Mouse (Mus musculus): Measurements from ENCODE around the gene 9930022D16Rik. TPM values are rescaled to one million over a fixed set of nuclear protein-coding genes. Genes with fewer than 3 reads are reported as not detected.
A peak's percentile ranks its signal among the peaks of the same experiment; 100 is the strongest.

The 9930022D16Rik gene
- polyA plus RNA-seq, 1 experiment, result not detected

DNA sequence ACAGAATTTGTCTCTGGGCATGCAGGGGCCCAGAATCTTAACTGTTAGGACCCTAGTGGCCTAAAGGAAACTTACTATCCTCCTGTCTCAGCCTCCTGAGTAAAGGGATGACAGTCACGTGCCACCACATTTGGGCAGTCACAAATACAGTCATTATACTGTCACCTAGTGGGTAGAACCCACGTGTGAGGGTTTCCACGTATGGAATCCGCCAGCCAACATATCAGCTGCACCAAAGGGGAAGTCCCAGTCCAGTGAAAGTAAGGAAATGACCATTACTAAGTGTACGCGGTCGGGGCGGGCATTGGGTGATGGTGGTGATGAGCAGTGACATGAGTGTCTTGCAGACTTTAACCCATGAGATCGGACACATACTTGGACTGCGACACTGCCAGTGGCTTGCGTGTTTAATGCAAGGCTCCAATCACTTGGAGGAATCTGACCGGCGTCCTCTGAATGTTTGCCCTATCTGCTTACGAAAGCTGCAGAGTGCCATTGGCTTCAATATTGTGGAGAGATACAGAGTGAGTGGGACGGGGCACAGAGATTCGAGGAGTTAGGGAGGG, 20.6 kb downstream of the 9930022D16Rik start:
- DNase-seq (ENCODE audit: low read depth in 1 of 2, low spot score in 2 of 2), result no peak
- Histone ChIP-seq H3K4me1 (ENCODE audit: control insufficient read depth, insufficient read depth, insufficient read length) (peaks cover 19% of the 10 kb centered on the region), H3K36me3 (ENCODE audit: control insufficient read depth, insufficient read depth, low read length) (peaks cover 5% of the 10 kb centered on the region), H3K27me3 (ENCODE audit: control insufficient read depth, insufficient read depth, low read length) (no peaks in the 10 kb centered on the region), H3K27ac (ENCODE audit: insufficient read depth, low read length) (no peak overlapping the region), H3K4me3 (ENCODE audit: extremely low read depth, insufficient read depth, insufficient read length) (no peak overlapping the region)
- WGBS, result 73% methylated on average over 16 of the region's 16 CpGs
- TF ChIP-seq CTCF (IDR thresholded peaks at IDR 0.05; ENCODE audit: extremely low read depth, insufficient read depth, insufficient read length, insufficient replicate concordance), result no peak
- TF ChIP-seq POLR2A (IDR thresholded peaks at IDR 0.05; ENCODE audit: low read depth, low read length), result no peak

DNA sequence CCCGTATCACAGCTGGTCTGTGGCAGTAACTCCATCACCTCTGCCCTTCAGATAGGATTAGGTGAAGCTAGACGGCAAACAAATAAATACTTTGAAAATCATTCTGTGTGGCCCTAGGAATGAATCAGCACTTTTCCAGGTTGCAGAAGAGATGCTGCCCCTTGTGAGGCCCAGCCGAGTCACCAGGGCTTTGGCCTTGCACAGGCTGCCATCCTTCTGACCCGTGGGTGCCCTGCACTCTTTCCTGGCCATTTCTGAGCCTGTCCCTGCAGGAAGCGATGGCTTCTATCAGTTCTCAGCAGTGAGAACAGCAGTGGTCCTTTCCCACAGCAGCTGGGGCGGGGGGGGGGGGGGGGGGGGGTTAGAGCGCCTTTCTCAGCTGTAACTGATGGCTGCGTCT, 23.2 kb downstream of the 9930022D16Rik start:
- H3K4me1 ChIP-seq (ENCODE audit: control insufficient read depth, insufficient read depth, insufficient read length), result peaks cover 20% of the 10 kb centered on the region
- WGBS, result 78% methylated on average over 8 of the region's 8 CpGs
- H3K36me3 ChIP-seq (ENCODE audit: control insufficient read depth, insufficient read depth, low read length), result no peaks in the 10 kb centered on the region
- H3K4me3 ChIP-seq (ENCODE audit: extremely low read depth, insufficient read depth, insufficient read length), result no peak overlapping the region
- no peak for DNase-seq (ENCODE audit: low read depth in 1 of 2, low spot score in 2 of 2)
- no peak overlapping the region for H3K27ac ChIP-seq (ENCODE audit: insufficient read depth, low read length)
- TF ChIP-seq CTCF (IDR thresholded peaks at IDR 0.05; ENCODE audit: extremely low read depth, insufficient read depth, insufficient read length, insufficient replicate concordance) (no peak), POLR2A (IDR thresholded peaks at IDR 0.05; ENCODE audit: low read depth, low read length) (no peak)
- no peaks in the 10 kb centered on the region for H3K27me3 ChIP-seq (ENCODE audit: control insufficient read depth, insufficient read depth, low read length)

DNA sequence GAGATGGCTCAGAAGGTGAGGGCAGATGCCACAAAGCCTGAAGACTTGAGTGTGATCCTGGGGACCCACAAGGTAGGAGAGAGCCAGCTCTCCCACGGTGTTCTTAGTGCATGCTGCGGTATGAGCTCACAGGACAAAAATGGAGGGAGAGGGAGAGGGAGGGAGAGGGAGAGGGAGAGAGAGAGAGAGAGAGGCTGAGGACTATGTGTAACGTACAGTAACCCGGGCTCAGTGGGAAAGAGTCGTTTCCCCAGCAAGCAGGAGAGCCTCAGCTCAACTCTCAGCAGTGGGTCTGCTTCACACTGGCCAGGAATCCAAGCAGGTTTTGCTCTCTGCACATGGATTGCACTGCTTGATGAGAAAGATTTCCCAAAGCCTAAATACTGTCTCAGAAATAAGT, 25.5 kb downstream of the 9930022D16Rik start:
- 62% methylated on average over 5 of the region's 5 CpGs for WGBS
- H3K4me1 ChIP-seq (ENCODE audit: control insufficient read depth, insufficient read depth, insufficient read length), result peaks cover 11% of the 10 kb centered on the region; the same call in 1 of the 2 replicates
- H3K27me3 ChIP-seq (ENCODE audit: control insufficient read depth, insufficient read depth, low read length), result no peaks in the 10 kb centered on the region
- H3K36me3 ChIP-seq (ENCODE audit: control insufficient read depth, insufficient read depth, low read length), result no peaks in the 10 kb centered on the region
- TF ChIP-seq CTCF (IDR thresholded peaks at IDR 0.05; ENCODE audit: extremely low read depth, insufficient read depth, insufficient read length, insufficient replicate concordance) (no peak), POLR2A (IDR thresholded peaks at IDR 0.05; ENCODE audit: low read depth, low read length) (no peak)
- no peak overlapping the region for H3K27ac ChIP-seq (ENCODE audit: insufficient read depth, low read length)
- no peak overlapping the region; the same call in 1 of the 2 replicates for H3K4me3 ChIP-seq (ENCODE audit: extremely low read depth, insufficient read depth, insufficient read length)
- DNase-seq (ENCODE audit: low read depth in 1 of 2, low spot score in 2 of 2), result no peak

DNA sequence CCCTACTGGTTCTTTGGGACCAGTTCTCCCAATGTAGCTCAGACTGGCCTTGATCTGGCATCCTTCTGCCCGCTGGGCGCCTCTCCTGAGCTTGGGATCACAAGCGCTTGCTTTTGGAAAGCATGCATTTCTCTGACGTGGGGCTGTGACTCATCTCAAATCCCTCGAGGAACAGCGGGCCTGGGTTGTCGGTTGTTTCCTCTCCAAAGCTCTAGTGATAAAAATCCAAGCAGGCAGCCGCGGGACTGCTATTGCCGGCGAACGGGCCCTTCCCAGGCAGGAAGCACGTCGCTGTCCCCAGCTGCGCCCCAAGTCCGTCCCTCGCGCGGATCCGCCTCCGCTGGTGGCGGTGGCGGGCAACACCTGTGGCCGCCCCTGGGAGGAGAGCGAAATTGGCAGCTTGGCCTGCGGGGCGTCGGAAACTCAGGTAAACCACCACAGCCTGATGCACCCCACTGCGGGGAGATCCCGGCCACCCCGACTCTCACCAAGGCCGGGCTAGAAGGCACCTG, 26.2 kb downstream of the 9930022D16Rik start:
- H3K4me3 ChIP-seq (ENCODE audit: extremely low read depth, insufficient read depth, insufficient read length), result peak overlapping the region; percentile 60
- peaks cover 8% of the 10 kb centered on the region; the same call in 1 of the 2 replicates for H3K4me1 ChIP-seq (ENCODE audit: control insufficient read depth, insufficient read depth, insufficient read length)
- TF ChIP-seq CTCF (IDR thresholded peaks at IDR 0.05; ENCODE audit: extremely low read depth, insufficient read depth, insufficient read length, insufficient replicate concordance) (no peak), POLR2A (IDR thresholded peaks at IDR 0.05; ENCODE audit: low read depth, low read length) (peak; percentile 25; the same call in 1 of the 2 replicates)
- H3K27ac ChIP-seq (ENCODE audit: insufficient read depth, low read length), result peak overlapping the region; percentile 62
- peak in 1 of 2 experiments; percentile 79 for DNase-seq (ENCODE audit: low read depth in 1 of 2, low spot score in 2 of 2)
- no peaks in the 10 kb centered on the region for H3K27me3 ChIP-seq (ENCODE audit: control insufficient read depth, insufficient read depth, low read length)
- no peaks in the 10 kb centered on the region for H3K36me3 ChIP-seq (ENCODE audit: control insufficient read depth, insufficient read depth, low read length)
- WGBS, result 3% methylated on average over 32 of the region's 32 CpGs

DNA sequence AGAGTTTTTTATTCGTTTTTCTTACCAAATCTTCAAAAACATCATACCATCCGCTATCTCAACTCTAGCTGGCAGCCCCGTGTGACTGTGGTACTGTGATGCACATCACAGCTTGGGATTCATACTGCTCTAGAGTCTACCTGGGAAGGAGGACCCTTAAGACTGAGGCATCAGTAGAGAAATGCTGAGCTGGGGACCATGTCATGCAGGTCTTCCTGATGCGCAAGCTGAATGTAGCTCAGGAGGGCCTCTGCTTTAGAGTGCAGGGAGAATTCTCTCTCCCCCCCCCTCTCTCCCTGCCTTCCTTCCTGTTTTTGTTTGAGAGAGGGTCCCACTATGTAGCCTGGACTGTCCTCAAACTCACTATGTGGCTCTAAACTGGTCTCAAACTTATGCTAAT, 26.9 kb downstream of the 9930022D16Rik start:
- no peak for DNase-seq (ENCODE audit: low read depth in 1 of 2, low spot score in 2 of 2)
- no peak overlapping the region for H3K4me3 ChIP-seq (ENCODE audit: extremely low read depth, insufficient read depth, insufficient read length)
- WGBS, result 63% methylated on average over 4 of the region's 4 CpGs
- H3K27me3 ChIP-seq (ENCODE audit: control insufficient read depth, insufficient read depth, low read length), result no peaks in the 10 kb centered on the region
- peaks cover 8% of the 10 kb centered on the region; the same call in 1 of the 2 replicates for H3K4me1 ChIP-seq (ENCODE audit: control insufficient read depth, insufficient read depth, insufficient read length)
- H3K36me3 ChIP-seq (ENCODE audit: control insufficient read depth, insufficient read depth, low read length), result no peaks in the 10 kb centered on the region
- H3K27ac ChIP-seq (ENCODE audit: insufficient read depth, low read length), result peak overlapping the region; percentile 7; the same call in 1 of the 2 replicates
- no peak for TF ChIP-seq POLR2A (IDR thresholded peaks at IDR 0.05; ENCODE audit: low read depth, low read length)
- no peak for TF ChIP-seq CTCF (IDR thresholded peaks at IDR 0.05; ENCODE audit: extremely low read depth, insufficient read depth, insufficient read length, insufficient replicate concordance)

DNA sequence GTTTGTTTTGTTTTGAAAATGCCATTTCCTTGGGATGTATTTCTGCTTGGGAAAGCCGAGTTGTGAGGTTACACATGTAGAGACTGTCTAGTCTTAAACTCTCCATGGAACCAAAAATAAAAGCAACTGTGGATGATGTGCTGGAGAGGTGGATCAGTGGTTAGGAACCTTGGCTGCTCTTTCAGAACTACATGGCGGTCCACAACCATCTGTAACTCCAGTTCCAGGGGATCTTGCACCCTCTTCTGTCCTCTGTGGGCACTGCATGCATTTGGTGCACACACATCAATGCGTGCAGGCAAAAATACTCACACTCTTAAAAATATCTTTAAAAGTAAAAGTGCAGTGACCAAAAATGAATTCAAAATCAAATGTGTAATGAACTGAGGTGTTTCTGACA, 27.4 kb downstream of the 9930022D16Rik start:
- peak in 1 of 2 experiments; percentile 47 for DNase-seq (ENCODE audit: low read depth in 1 of 2, low spot score in 2 of 2)
- no peak overlapping the region for H3K4me3 ChIP-seq (ENCODE audit: extremely low read depth, insufficient read depth, insufficient read length)
- 65% methylated on average over 3 of the region's 3 CpGs for whole genome bisulfite sequencing
- no peaks in the 10 kb centered on the region for H3K27me3 ChIP-seq (ENCODE audit: control insufficient read depth, insufficient read depth, low read length)
- H3K36me3 ChIP-seq (ENCODE audit: control insufficient read depth, insufficient read depth, low read length), result no peaks in the 10 kb centered on the region
- no peak overlapping the region for H3K27ac ChIP-seq (ENCODE audit: insufficient read depth, low read length)
- TF ChIP-seq CTCF (IDR thresholded peaks at IDR 0.05; ENCODE audit: extremely low read depth, insufficient read depth, insufficient read length, insufficient replicate concordance) (peak; percentile 69; the same call in 1 of the 2 replicates), POLR2A (IDR thresholded peaks at IDR 0.05; ENCODE audit: low read depth, low read length) (no peak)
- peaks cover 8% of the 10 kb centered on the region; the same call in 1 of the 2 replicates for H3K4me1 ChIP-seq (ENCODE audit: control insufficient read depth, insufficient read depth, insufficient read length)

DNA sequence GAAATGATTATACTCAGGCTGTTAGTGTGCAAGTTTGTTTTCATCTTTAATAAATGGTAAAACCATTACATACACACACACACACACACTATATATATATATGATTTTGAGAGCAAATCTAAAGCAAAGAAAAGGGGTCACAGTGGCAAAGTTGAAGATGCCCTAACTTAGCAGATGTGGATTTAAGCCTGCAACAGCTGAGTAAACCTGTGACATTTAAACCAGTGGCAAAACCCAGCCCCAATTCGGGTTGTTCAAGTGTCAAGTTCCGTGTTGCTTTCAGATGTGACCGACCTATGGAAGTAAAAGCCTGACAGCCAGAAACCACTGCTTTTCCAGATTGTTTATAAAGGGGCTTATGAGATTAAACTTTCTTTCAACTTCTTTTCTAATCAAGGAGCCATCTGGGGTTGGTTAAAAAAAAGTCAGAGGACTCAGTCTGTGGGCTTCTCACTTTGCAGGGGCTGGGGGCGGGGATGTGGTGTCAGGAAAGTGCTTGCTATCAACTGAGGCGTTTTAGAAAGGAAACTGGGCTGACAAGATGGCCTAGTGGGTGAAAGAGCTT, 28.5 kb downstream of the 9930022D16Rik start:
- Histone ChIP-seq H3K4me3 (ENCODE audit: extremely low read depth, insufficient read depth, insufficient read length) (no peak overlapping the region), H3K4me1 (ENCODE audit: control insufficient read depth, insufficient read depth, insufficient read length) (peaks cover 8% of the 10 kb centered on the region; the same call in 1 of the 2 replicates), H3K27me3 (ENCODE audit: control insufficient read depth, insufficient read depth, low read length) (no peaks in the 10 kb centered on the region), H3K27ac (ENCODE audit: insufficient read depth, low read length) (no peak overlapping the region), H3K36me3 (ENCODE audit: control insufficient read depth, insufficient read depth, low read length) (no peaks in the 10 kb centered on the region)
- TF ChIP-seq CTCF (IDR thresholded peaks at IDR 0.05; ENCODE audit: extremely low read depth, insufficient read depth, insufficient read length, insufficient replicate concordance) (no peak), POLR2A (IDR thresholded peaks at IDR 0.05; ENCODE audit: low read depth, low read length) (no peak)
- WGBS, result 61% methylated on average over 5 of the region's 5 CpGs
- no peak for DNase-seq (ENCODE audit: low read depth in 1 of 2, low spot score in 2 of 2)

All from spleen, adult 2 months (tissue).